Mouse (Mus musculus) liver, embryonic 14.5 days (tissue): ENCODE data around the gene Cep95.

Experiments used
- CTCF ChIP-seq: IDR thresholded peaks from 2 replicates; pipeline ENCODE4 v1.5.1; 2016; ENCODE audit warnings: antibody characterized with exemption, low read depth, control low read depth
- EP300 ChIP-seq: IDR thresholded peaks from 2 replicates; pipeline ENCODE4 v1.6.1; 2016; ENCODE audit warnings: antibody characterized with exemption, low read depth

DNA sequence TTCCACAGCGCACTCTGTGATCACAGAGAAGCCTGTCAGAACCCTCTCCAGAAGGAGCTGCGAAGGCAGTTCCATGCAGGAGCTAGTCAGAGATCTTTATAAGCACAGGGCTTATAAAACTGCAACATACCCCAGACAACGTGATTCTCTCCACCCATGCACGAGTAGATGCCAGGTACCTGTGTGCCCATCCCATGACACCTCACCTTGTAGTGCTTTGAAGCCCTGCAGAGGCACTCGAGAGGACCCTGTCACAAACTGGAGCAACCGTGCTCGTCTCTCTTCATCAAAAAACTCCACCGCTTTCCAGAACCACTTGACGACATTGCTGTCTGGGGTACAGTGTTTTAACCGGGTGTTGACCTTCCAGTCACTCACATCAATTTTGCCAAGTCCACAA, 35.4 kb downstream of the Cep95 start:
- TF ChIP-seq CTCF (no peak), EP300 (no peak)
